Mouse (Mus musculus): ENCODE data around the gene Trim9. TPM values are rescaled to one million over a fixed set of nuclear protein-coding genes. Genes with fewer than 3 reads are reported as not detected.

The Trim9 gene
- polyA plus RNA-seq, 1 experiment from 2014 or later = 0.54 TPM

- no peak overlapping the region for H3K27ac ChIP-seq (ENCODE audit: poor library complexity, severe bottlenecking)
- no peaks in the 10 kb centered on the region for H3K27me3 ChIP-seq (replicated peaks)
- H3K9ac ChIP-seq = no peak overlapping the region
- WGBS = 71% methylated on average over 15 of the region's 15 CpGs
- no peaks in the 10 kb centered on the region for H3K9me3 ChIP-seq (replicated peaks)
- H3K4me2 ChIP-seq = no peak overlapping the region
- no peak overlapping the region for H3K4me3 ChIP-seq
- ATAC-seq (ENCODE audit: insufficient number of reproducible peaks, low FRiP score) = no peak
- no peaks in the 10 kb centered on the region for H3K36me3 ChIP-seq
- peaks cover 38% of the 10 kb centered on the region for H3K4me1 ChIP-seq (replicated peaks)
Measured at GRCm38 (mm10) chr12:70251210-70251884, 96.1 kb downstream of the Trim9 start.

- no peak overlapping the region for H3K4me2 ChIP-seq
- H3K4me1 ChIP-seq (replicated peaks) = peaks cover 32% of the 10 kb centered on the region
- ATAC-seq (ENCODE audit: insufficient number of reproducible peaks, low FRiP score) = no peak
- H3K27ac ChIP-seq (ENCODE audit: poor library complexity, severe bottlenecking) = no peak overlapping the region
- no peaks in the 10 kb centered on the region for H3K36me3 ChIP-seq
- no peak overlapping the region for H3K4me3 ChIP-seq
- no peaks in the 10 kb centered on the region for H3K9me3 ChIP-seq (replicated peaks)
- 75% methylated on average over 10 of the region's 10 CpGs for WGBS
- H3K9ac ChIP-seq = no peak overlapping the region
- no peaks in the 10 kb centered on the region for H3K27me3 ChIP-seq (replicated peaks)
Measured at GRCm38 (mm10) chr12:70249616-70250157, 97.7 kb downstream of the Trim9 start.

DNA sequence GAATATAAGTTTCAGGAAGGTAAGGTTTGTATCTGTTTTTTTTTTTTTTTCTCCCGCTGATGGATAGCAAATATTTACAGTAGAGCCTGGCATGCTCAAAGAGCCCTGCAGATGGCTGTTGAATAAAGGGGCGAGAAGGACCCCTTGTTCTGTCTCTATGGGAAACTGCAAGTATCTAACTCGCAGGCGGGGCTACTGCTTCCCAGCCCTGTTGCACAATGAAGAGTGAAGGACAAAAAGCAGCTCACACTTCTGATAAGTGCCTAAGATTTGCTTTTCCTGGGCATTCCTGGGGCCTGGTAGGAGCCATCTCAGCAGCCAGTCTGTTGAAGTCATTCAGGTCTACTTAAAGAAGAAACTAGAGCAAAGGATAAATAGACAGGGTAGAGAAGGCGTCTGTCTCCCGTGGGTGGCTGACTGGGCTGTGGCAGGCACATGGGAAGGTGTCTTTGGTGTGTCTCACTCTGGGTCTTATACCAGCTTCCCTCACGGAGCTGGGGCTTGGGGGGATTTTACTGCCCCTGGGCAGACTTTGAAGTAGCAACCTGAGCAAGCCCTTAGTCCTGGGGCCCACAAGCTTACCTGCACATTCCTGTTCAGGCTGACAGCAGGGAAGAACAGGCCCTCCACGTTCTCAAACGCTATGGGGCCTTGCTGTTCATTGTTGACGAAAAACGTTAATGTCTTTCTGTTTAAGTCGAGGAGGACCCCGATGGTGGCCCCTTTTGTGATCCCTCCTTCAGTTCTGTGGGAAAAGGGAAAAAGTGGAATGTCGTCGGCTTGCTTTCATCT, 99.5 kb downstream of the Trim9 start:
- Histone ChIP-seq H3K4me3 (no peak overlapping the region), H3K9ac (no peak overlapping the region), H3K4me1 (replicated peaks) (peaks cover 28% of the 10 kb centered on the region), H3K27ac (ENCODE audit: poor library complexity, severe bottlenecking) (peak overlapping the region; percentile 38; the same call in 1 of the 2 replicates), H3K36me3 (no peaks in the 10 kb centered on the region), H3K27me3 (replicated peaks) (no peaks in the 10 kb centered on the region), H3K9me3 (replicated peaks) (no peaks in the 10 kb centered on the region), H3K4me2 (no peak overlapping the region)
- WGBS = 49% methylated on average over 15 of the region's 15 CpGs
- ATAC-seq (ENCODE audit: insufficient number of reproducible peaks, low FRiP score) = no peak

- Histone ChIP-seq H3K9ac (no peak overlapping the region), H3K36me3 (no peaks in the 10 kb centered on the region), H3K27me3 (replicated peaks) (no peaks in the 10 kb centered on the region), H3K9me3 (replicated peaks) (no peaks in the 10 kb centered on the region), H3K4me1 (replicated peaks) (peaks cover 14% of the 10 kb centered on the region), H3K27ac (ENCODE audit: poor library complexity, severe bottlenecking) (no peak overlapping the region), H3K4me3 (no peak overlapping the region), H3K4me2 (no peak overlapping the region)
- WGBS = 83% methylated on average over 7 of the region's 7 CpGs
- no peak for ATAC-seq (ENCODE audit: insufficient number of reproducible peaks, low FRiP score)
Measured at GRCm38 (mm10) chr12:70242550-70242949, 104.9 kb downstream of the Trim9 start.

DNA sequence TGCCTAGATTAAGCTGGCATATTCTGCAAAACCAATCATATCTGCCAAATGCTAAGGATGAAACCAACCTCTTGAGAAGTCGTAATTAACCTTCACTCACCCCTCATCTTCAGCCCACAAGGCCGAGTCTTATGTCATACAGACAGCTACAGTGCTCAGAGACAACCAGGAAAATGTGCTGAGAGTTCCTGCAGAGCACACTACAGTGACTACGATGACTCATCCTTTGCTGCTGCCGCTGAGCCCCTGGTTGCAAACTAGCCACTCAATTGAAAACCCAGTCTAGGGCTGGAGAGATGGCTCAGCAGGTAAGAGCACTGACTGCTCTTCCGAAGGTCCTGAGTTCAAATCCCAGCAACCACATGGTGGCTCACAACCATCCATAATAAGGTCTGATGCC, 107.7 kb downstream of the Trim9 start:
- no peaks in the 10 kb centered on the region for H3K9me3 ChIP-seq (replicated peaks)
- H3K36me3 ChIP-seq = no peaks in the 10 kb centered on the region
- H3K4me2 ChIP-seq = no peak overlapping the region
- no peak overlapping the region for H3K4me3 ChIP-seq
- WGBS = 59% methylated on average over 5 of the region's 5 CpGs
- no peak overlapping the region for H3K27ac ChIP-seq (ENCODE audit: poor library complexity, severe bottlenecking)
- H3K4me1 ChIP-seq (replicated peaks) = peaks cover 12% of the 10 kb centered on the region
- H3K27me3 ChIP-seq (replicated peaks) = no peaks in the 10 kb centered on the region
- ATAC-seq (ENCODE audit: insufficient number of reproducible peaks, low FRiP score) = no peak
- no peak overlapping the region for H3K9ac ChIP-seq

DNA sequence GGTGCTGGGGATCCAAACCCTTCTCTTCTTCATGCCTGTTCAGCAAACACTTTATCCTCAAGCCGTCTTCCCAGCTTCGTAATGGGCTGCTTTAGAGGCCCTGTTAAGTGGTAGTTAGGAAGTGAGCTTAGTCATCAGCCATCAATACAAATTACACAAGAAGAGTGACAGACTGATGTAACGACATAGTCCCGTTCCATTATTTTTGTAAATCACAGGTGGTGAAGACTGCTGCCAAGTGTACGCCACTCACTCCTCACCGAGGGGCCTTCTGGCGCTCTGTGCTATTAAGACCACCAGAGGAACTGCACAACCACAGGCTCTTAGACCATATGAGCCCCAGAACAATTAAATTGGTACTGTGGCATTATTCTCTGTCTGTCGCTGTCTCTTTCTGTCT, 108.8 kb downstream of the Trim9 start:
- Histone ChIP-seq H3K27me3 (replicated peaks) (no peaks in the 10 kb centered on the region), H3K4me1 (replicated peaks) (peaks cover 13% of the 10 kb centered on the region), H3K4me3 (no peak overlapping the region), H3K27ac (ENCODE audit: poor library complexity, severe bottlenecking) (no peak overlapping the region), H3K9ac (no peak overlapping the region), H3K36me3 (no peaks in the 10 kb centered on the region), H3K4me2 (no peak overlapping the region), H3K9me3 (replicated peaks) (no peaks in the 10 kb centered on the region)
- 70% methylated on average over 8 of the region's 8 CpGs for WGBS
- ATAC-seq (ENCODE audit: insufficient number of reproducible peaks, low FRiP score) = no peak

DNA sequence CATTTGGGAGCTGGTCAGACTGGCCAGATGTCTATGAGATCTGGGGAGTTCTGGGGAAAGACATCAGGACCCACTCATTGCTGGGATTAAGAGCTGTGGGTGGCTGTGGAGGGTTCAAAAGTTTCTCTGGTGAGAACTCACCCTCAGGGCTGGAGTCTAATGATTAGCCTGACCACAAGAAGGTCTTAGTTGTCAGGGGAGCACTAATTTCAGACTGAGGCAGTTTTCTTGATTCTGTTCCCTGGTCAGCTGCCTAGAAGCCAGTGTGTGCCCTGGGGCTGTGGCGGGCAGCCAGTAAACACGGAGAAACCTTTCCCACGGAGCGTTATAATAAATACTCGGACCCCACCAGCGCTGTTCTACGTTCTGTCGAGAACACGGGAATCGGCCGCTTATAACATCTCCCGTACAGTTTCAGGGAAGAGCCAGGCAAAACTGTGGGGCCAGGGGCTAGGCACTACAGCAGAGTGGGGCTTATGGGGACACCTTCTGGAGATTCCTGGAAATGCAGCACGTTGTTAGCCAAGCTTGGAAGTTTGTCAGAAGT, 112.4 kb downstream of the Trim9 start:
- Histone ChIP-seq H3K9me3 (replicated peaks) (no peaks in the 10 kb centered on the region), H3K27me3 (replicated peaks) (no peaks in the 10 kb centered on the region), H3K36me3 (no peaks in the 10 kb centered on the region), H3K9ac (peak overlapping the region; percentile 75), H3K4me3 (peak overlapping the region; percentile 44), H3K27ac (ENCODE audit: poor library complexity, severe bottlenecking) (no peak overlapping the region), H3K4me1 (replicated peaks) (peaks cover 20% of the 10 kb centered on the region), H3K4me2 (peak overlapping the region; percentile 84)
- WGBS = 11% methylated on average over 13 of the region's 13 CpGs
- ATAC-seq (ENCODE audit: insufficient number of reproducible peaks, low FRiP score) = 0 out of 2 replicates have a peak, but pooled peaks have one; percentile 22

DNA sequence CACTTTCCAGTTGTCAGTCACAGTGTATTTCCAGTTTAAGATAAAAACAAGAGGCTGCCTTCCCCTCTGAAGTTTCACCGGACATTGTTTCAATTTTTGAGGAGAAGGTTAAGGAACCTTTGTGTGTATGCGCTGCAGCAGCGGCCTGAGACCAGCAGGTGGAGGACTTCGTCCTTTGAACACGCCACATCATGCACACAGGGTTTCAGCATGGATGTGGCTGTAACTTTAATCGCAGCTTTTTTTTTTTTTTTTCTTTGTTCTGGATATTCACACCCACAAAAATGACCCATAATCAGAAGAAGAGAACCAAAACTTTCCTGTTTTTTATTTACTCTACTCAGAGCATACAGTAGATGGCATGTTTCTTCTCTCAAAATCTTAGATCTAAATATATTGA, 113.0 kb downstream of the Trim9 start:
- Histone ChIP-seq H3K27ac (ENCODE audit: poor library complexity, severe bottlenecking) (no peak overlapping the region), H3K4me3 (no peak overlapping the region), H3K9me3 (replicated peaks) (no peaks in the 10 kb centered on the region), H3K9ac (no peak overlapping the region), H3K36me3 (no peaks in the 10 kb centered on the region), H3K4me2 (no peak overlapping the region), H3K4me1 (replicated peaks) (peaks cover 20% of the 10 kb centered on the region), H3K27me3 (replicated peaks) (no peaks in the 10 kb centered on the region)
- 32% methylated on average over 6 of the region's 6 CpGs for WGBS
- no peak for ATAC-seq (ENCODE audit: insufficient number of reproducible peaks, low FRiP score)

- Histone ChIP-seq H3K27ac (ENCODE audit: poor library complexity, severe bottlenecking) (no peak overlapping the region), H3K36me3 (no peaks in the 10 kb centered on the region), H3K27me3 (replicated peaks) (no peaks in the 10 kb centered on the region), H3K9ac (no peak overlapping the region), H3K4me2 (no peak overlapping the region), H3K4me3 (no peak overlapping the region), H3K9me3 (replicated peaks) (no peaks in the 10 kb centered on the region), H3K4me1 (replicated peaks) (peaks cover 20% of the 10 kb centered on the region)
- 81% methylated on average over 6 of the region's 6 CpGs for WGBS
- ATAC-seq (ENCODE audit: insufficient number of reproducible peaks, low FRiP score) = 0 out of 2 replicates have a peak, but pooled peaks have one; percentile 36
Measured at GRCm38 (mm10) chr12:70233637-70234315, 113.6 kb downstream of the Trim9 start.

DNA sequence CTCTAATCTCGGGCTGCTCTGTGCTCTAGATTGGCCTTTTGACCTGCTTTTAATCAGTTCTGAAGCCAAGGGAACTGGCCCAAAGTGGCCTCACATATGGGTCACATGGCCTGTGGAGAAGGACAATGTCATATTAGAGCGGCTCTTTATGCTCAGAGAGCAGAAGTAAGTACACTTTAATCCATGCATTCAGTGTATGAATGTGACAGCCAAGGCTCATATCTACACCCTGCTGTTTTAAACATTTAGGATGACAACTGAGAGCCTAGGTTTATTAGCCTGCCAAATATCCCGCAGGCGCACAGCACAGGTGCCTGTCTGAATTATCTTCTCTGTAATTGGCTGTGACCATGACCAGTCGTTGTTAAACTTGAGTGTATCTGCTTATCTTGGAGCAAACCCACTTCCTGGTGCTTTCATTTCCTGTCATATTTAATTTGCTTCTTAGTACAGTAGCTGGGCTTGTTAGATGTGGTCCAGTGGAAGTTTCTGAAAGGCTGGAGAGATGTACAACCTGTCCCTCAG, 115.3 kb downstream of the Trim9 start:
- peaks cover 23% of the 10 kb centered on the region for H3K4me1 ChIP-seq (replicated peaks)
- no peak overlapping the region for H3K9ac ChIP-seq
- H3K27me3 ChIP-seq (replicated peaks) = no peaks in the 10 kb centered on the region
- no peak overlapping the region for H3K4me3 ChIP-seq
- no peaks in the 10 kb centered on the region for H3K36me3 ChIP-seq
- 46% methylated on average over 5 of the region's 5 CpGs for WGBS
- no peak overlapping the region for H3K4me2 ChIP-seq
- no peak overlapping the region for H3K27ac ChIP-seq (ENCODE audit: poor library complexity, severe bottlenecking)
- no peaks in the 10 kb centered on the region for H3K9me3 ChIP-seq (replicated peaks)
- ATAC-seq (ENCODE audit: insufficient number of reproducible peaks, low FRiP score) = no peak
